Mouse (Mus musculus): ENCODE data around the gene Mrps26. TPM values are rescaled to one million over a fixed set of nuclear protein-coding genes. Genes with fewer than 3 reads are reported as not detected.

Mrps26 gene
- polyA plus RNA-seq, 1 experiment from 2014 or later = 86.5 TPM

DNA sequence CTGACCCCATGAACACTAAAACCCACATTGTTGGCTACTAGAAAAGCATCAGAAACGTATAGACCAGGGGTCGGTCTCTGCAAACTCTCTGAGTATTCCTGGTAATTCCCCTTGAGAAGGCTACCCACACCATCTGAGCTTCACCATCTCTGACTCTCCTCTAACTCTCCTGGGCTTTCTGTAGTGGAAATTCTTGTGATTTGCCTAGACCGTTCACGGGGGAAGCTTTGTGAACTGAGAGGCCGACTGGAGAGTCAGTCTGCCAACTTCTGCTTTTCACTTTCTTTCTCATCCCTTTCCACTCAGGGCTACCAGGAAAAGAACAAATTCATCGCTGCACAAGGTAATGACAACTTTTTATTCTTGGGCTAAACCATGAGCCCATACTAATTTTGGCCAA is 28.5 kb upstream of the Mrps26 start:
- ATAC-seq (ENCODE audit: low FRiP score) (no peak), DNase-seq (ENCODE audit: low spot score) (no peak)
- Histone ChIP-seq H3K4me1 (replicated peaks; ENCODE audit: control insufficient read depth, insufficient read depth, low read length) (no peaks in the 10 kb centered on the region), H3K27me3 (ENCODE audit: control insufficient read depth, insufficient read depth, low read length) (no peaks in the 10 kb centered on the region), H3K9ac (ENCODE audit: low read depth, low read length) (no peak overlapping the region), H3K4me2 (replicated peaks; ENCODE audit: low read depth, low read length) (no peak overlapping the region), H3K36me3 (ENCODE audit: control insufficient read depth, insufficient read depth, low read length) (peaks cover 3% of the 10 kb centered on the region; the same call in 1 of the 2 replicates), H3K4me3 (ENCODE audit: low read depth, low read length) (no peak overlapping the region), H3K27ac (ENCODE audit: low read depth, low read length) (no peak overlapping the region), H3K9me3 (ENCODE audit: control insufficient read depth, low read length) (no peaks in the 10 kb centered on the region)
- WGBS = 94% methylated on average over 6 of the region's 6 CpGs

DNA sequence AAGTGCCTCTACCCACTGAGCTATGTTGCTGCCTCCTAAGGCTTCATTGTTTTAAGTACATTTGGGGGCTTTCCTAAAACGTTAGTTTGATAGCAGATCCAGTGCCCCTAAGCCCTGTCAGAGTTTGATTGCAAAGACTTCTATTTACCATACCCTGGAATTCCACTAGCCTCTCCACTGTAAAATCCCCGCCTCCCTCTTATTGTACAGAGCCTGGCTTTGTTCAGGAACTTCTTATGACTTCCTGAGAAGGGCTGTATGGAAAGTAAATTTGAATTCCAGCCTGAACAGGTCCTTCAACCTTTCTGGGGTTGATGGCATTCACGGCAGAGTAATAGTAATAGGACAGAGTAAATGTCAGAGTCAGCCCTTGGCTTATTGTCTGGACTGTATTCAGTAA is 26.7 kb upstream of the Mrps26 start:
- Histone ChIP-seq H3K27me3 (ENCODE audit: control insufficient read depth, insufficient read depth, low read length) (no peaks in the 10 kb centered on the region), H3K4me3 (ENCODE audit: low read depth, low read length) (no peak overlapping the region), H3K4me2 (replicated peaks; ENCODE audit: low read depth, low read length) (no peak overlapping the region), H3K9me3 (ENCODE audit: control insufficient read depth, low read length) (no peaks in the 10 kb centered on the region), H3K4me1 (replicated peaks; ENCODE audit: control insufficient read depth, insufficient read depth, low read length) (no peaks in the 10 kb centered on the region), H3K9ac (ENCODE audit: low read depth, low read length) (no peak overlapping the region), H3K27ac (ENCODE audit: low read depth, low read length) (no peak overlapping the region), H3K36me3 (ENCODE audit: control insufficient read depth, insufficient read depth, low read length) (peaks cover 2% of the 10 kb centered on the region; the same call in 1 of the 2 replicates)
- no peak for ATAC-seq (ENCODE audit: low FRiP score)
- WGBS = 80% methylated on average over 3 of the region's 3 CpGs
- no peak for DNase-seq (ENCODE audit: low spot score)

DNA sequence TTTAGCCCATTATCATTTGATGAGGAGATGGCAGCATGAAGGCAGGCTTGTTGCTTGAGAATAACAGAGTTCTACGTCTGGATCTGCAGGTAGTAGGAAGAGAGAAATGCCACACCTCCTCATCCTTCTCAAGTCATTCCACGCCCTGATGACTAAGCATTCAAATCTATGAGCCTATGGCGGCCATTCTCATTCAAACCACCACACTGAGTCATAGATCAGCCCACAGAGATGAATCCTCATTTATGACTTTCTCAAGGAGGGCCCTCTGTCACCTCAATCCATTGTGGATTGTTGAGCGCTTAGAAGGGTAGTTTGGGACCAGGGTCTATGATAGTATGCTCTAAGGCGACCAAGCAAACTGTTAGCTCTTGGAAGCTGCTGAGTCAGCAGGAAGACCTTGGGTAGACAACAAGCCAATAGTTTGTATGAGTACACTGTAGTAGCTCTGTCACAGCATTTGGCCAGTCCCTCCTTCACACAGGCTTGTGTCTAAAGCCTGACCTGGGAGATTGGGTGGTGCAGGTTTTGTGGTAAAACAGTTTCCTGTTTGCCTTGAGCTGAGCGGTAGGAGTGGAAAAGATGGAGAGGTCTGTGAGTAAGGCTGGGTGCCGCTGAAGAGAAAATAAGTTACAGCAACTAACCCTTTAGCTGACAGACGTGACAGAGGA is 24.5 kb upstream of the Mrps26 start:
- H3K4me3 ChIP-seq (ENCODE audit: low read depth, low read length) = no peak overlapping the region
- ATAC-seq (ENCODE audit: low FRiP score) (no peak), DNase-seq (ENCODE audit: low spot score) (no peak)
- H3K9me3 ChIP-seq (ENCODE audit: control insufficient read depth, low read length) = no peaks in the 10 kb centered on the region
- peaks cover 6% of the 10 kb centered on the region; the same call in 1 of the 2 replicates for H3K36me3 ChIP-seq (ENCODE audit: control insufficient read depth, insufficient read depth, low read length)
- H3K4me1 ChIP-seq (replicated peaks; ENCODE audit: control insufficient read depth, insufficient read depth, low read length) = no peaks in the 10 kb centered on the region
- WGBS = 87% methylated on average over 8 of the region's 8 CpGs
- H3K27ac ChIP-seq (ENCODE audit: low read depth, low read length) = no peak overlapping the region
- no peaks in the 10 kb centered on the region for H3K27me3 ChIP-seq (ENCODE audit: control insufficient read depth, insufficient read depth, low read length)
- no peak overlapping the region for H3K9ac ChIP-seq (ENCODE audit: low read depth, low read length)
- H3K4me2 ChIP-seq (replicated peaks; ENCODE audit: low read depth, low read length) = no peak overlapping the region

DNA sequence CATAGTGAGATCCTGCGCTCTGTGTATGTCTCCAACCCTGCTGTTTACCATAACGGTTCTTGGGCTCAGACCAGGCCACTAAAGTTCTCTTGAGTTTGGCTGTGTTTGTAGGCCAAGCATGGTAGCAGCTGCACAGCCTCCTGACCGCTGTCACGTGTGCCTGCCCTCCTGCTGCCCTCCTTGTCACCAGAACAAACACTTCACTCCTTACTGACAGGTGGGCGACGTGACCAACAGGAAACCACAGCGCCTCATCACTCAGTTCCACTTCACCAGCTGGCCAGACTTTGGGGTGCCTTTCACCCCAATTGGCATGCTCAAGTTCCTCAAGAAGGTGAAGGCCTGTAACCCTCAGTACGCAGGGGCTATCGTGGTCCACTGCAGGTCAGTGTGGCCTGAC is 23.3 kb upstream of the Mrps26 start:
- H3K9ac ChIP-seq (ENCODE audit: low read depth, low read length) = no peak overlapping the region
- peaks cover 12% of the 10 kb centered on the region for H3K36me3 ChIP-seq (ENCODE audit: control insufficient read depth, insufficient read depth, low read length)
- H3K4me2 ChIP-seq (replicated peaks; ENCODE audit: low read depth, low read length) = no peak overlapping the region
- H3K4me3 ChIP-seq (ENCODE audit: low read depth, low read length) = no peak overlapping the region
- H3K9me3 ChIP-seq (ENCODE audit: control insufficient read depth, low read length) = no peaks in the 10 kb centered on the region
- no peaks in the 10 kb centered on the region for H3K4me1 ChIP-seq (replicated peaks; ENCODE audit: control insufficient read depth, insufficient read depth, low read length)
- no peaks in the 10 kb centered on the region for H3K27me3 ChIP-seq (ENCODE audit: control insufficient read depth, insufficient read depth, low read length)
- DNase-seq (ENCODE audit: low spot score) (no peak), ATAC-seq (ENCODE audit: low FRiP score) (no peak)
- 88% methylated on average over 9 of the region's 9 CpGs for WGBS
- H3K27ac ChIP-seq (ENCODE audit: low read depth, low read length) = no peak overlapping the region

DNA sequence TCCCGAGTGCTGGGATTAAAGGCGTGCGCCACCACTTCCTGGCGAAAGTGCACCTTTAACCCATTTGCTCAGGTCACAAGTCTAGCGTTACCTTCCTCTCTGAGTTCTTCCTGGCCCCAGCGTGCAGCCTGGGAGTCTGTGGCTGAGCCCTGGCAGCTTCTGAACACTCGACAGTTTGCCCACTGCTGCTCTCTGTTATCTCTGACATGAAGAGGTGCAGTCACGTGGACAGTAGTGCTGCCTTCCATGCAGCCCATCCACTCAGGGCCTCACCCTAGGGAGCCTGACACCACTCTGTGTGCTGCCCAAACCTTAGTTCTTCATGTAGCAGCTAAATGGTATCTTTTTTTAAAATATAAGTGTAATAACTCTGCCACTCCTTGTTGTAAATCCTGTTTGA is 16.6 kb upstream of the Mrps26 start:
- no peaks in the 10 kb centered on the region for H3K9me3 ChIP-seq (ENCODE audit: control insufficient read depth, low read length)
- no peak overlapping the region for H3K4me2 ChIP-seq (replicated peaks; ENCODE audit: low read depth, low read length)
- DNase-seq (ENCODE audit: low spot score) = no peak
- ATAC-seq (ENCODE audit: low FRiP score) = no peak
- H3K36me3 ChIP-seq (ENCODE audit: control insufficient read depth, insufficient read depth, low read length) = peaks cover 20% of the 10 kb centered on the region
- 96% methylated on average over 8 of the region's 8 CpGs for WGBS
- H3K27ac ChIP-seq (ENCODE audit: low read depth, low read length) = no peak overlapping the region
- no peaks in the 10 kb centered on the region for H3K27me3 ChIP-seq (ENCODE audit: control insufficient read depth, insufficient read depth, low read length)
- H3K4me3 ChIP-seq (ENCODE audit: low read depth, low read length) = no peak overlapping the region
- H3K4me1 ChIP-seq (replicated peaks; ENCODE audit: control insufficient read depth, insufficient read depth, low read length) = no peaks in the 10 kb centered on the region
- H3K9ac ChIP-seq (ENCODE audit: low read depth, low read length) = no peak overlapping the region

DNA sequence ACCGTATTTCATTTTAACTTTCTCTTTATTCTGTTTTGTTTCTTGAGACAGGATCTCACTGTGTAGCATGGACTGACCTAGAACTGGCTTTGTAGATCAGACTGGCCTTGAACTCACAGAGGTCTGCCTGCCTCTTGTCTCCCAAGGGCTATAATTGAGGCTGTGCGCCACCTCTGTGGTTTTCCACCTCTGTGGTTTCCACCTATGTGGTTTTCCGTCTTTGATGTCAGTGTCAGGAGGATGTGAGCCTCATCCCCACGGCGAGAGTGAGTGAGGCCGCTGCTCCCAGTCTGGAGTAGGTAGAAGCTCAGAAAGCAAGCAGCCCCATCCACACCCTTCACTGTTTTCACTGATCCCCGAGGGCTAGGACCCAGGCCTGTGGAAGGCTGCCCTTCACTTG is 8.7 kb upstream of the Mrps26 start:
- Histone ChIP-seq H3K27me3 (ENCODE audit: control insufficient read depth, insufficient read depth, low read length) (no peaks in the 10 kb centered on the region), H3K4me2 (replicated peaks; ENCODE audit: low read depth, low read length) (no peak overlapping the region), H3K4me3 (ENCODE audit: low read depth, low read length) (no peak overlapping the region), H3K27ac (ENCODE audit: low read depth, low read length) (no peak overlapping the region), H3K9me3 (ENCODE audit: control insufficient read depth, low read length) (no peaks in the 10 kb centered on the region), H3K9ac (ENCODE audit: low read depth, low read length) (no peak overlapping the region), H3K4me1 (replicated peaks; ENCODE audit: control insufficient read depth, insufficient read depth, low read length) (no peaks in the 10 kb centered on the region), H3K36me3 (ENCODE audit: control insufficient read depth, insufficient read depth, low read length) (no peaks in the 10 kb centered on the region; the same call in 1 of the 2 replicates)
- no peak for ATAC-seq (ENCODE audit: low FRiP score)
- DNase-seq (ENCODE audit: low spot score) = no peak
- WGBS = 89% methylated on average over 7 of the region's 7 CpGs

DNA sequence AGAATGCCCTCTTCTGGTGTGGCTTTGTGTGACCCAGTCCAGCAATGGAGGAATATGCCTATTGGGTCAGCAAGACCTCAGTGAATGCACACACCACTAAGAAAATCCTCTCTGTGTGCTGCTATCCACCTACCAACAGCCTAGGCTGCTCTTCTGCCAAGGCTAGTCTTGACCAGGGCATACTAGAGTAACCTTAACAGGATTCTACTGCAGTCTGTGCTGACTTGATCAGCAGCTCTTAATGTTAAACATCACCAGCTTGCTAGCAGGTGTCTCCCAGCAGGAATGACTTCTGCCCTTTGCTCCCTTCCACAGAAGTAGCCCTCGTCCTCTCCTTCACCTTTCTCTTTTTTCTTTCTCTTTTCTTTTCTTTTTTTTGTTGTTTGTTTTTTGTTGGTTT is 7.2 kb upstream of the Mrps26 start:
- ATAC-seq (ENCODE audit: low FRiP score) = no peak
- no peaks in the 10 kb centered on the region for H3K9me3 ChIP-seq (ENCODE audit: control insufficient read depth, low read length)
- H3K27ac ChIP-seq (ENCODE audit: low read depth, low read length) = no peak overlapping the region
- H3K4me1 ChIP-seq (replicated peaks; ENCODE audit: control insufficient read depth, insufficient read depth, low read length) = no peaks in the 10 kb centered on the region
- H3K27me3 ChIP-seq (ENCODE audit: control insufficient read depth, insufficient read depth, low read length) = no peaks in the 10 kb centered on the region
- H3K36me3 ChIP-seq (ENCODE audit: control insufficient read depth, insufficient read depth, low read length) = no peaks in the 10 kb centered on the region; the same call in 1 of the 2 replicates
- DNase-seq (ENCODE audit: low spot score) = no peak
- 65% methylated on average over 1 of the region's 1 CpGs for WGBS
- no peak overlapping the region for H3K4me3 ChIP-seq (ENCODE audit: low read depth, low read length)
- H3K4me2 ChIP-seq (replicated peaks; ENCODE audit: low read depth, low read length) = no peak overlapping the region
- no peak overlapping the region for H3K9ac ChIP-seq (ENCODE audit: low read depth, low read length)

DNA sequence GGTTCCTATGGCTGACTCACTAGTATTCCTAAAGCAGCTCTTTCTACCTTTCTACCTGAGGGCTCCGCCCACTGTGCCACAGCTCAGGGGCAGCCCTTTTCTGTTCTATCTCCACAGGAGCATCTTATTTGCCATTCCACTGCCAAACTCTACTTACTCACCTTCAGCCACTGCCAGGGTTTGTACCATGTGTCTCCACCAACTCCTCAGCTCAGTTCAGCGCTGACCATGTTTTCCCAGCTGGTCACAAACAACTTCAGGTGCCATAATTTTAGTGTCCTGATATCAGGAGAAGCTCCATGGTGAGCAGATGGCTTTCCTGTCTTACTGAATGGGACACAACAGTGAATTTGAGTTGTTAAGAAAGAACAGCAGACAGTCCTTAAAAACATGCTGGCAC is 6.1 kb upstream of the Mrps26 start:
- Histone ChIP-seq H3K4me1 (replicated peaks; ENCODE audit: control insufficient read depth, insufficient read depth, low read length) (no peaks in the 10 kb centered on the region), H3K36me3 (ENCODE audit: control insufficient read depth, insufficient read depth, low read length) (no peaks in the 10 kb centered on the region; the same call in 1 of the 2 replicates), H3K27me3 (ENCODE audit: control insufficient read depth, insufficient read depth, low read length) (no peaks in the 10 kb centered on the region), H3K27ac (ENCODE audit: low read depth, low read length) (no peak overlapping the region), H3K9ac (ENCODE audit: low read depth, low read length) (no peak overlapping the region), H3K4me3 (ENCODE audit: low read depth, low read length) (no peak overlapping the region), H3K9me3 (ENCODE audit: control insufficient read depth, low read length) (no peaks in the 10 kb centered on the region), H3K4me2 (replicated peaks; ENCODE audit: low read depth, low read length) (no peak overlapping the region)
- ATAC-seq (ENCODE audit: low FRiP score) (no peak), DNase-seq (ENCODE audit: low spot score) (no peak)
- WGBS = 92% methylated on average over 2 of the region's 2 CpGs

DNA sequence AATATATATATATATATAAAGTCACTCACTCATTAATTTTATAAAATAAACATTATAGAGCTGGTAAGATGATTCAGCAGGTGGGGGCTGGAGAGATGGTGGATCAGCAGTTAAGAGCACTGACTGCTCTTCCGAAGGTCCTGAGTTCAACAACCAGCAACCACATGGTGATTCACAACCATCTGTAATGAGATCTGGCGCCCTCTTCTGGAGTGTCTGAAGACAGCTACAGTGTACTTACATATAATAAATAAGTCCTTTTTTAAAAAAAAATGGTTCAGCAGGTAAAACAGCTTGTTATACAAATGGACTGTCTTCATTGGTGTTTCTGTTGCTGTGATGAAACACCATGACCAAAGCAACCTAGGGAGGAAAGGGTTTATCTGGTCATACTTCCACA is 5.5 kb upstream of the Mrps26 start:
- Histone ChIP-seq H3K27ac (ENCODE audit: low read depth, low read length) (no peak overlapping the region), H3K9me3 (ENCODE audit: control insufficient read depth, low read length) (no peaks in the 10 kb centered on the region), H3K36me3 (ENCODE audit: control insufficient read depth, insufficient read depth, low read length) (no peaks in the 10 kb centered on the region; the same call in 1 of the 2 replicates), H3K4me3 (ENCODE audit: low read depth, low read length) (no peak overlapping the region), H3K4me2 (replicated peaks; ENCODE audit: low read depth, low read length) (no peak overlapping the region), H3K9ac (ENCODE audit: low read depth, low read length) (no peak overlapping the region), H3K27me3 (ENCODE audit: control insufficient read depth, insufficient read depth, low read length) (no peaks in the 10 kb centered on the region), H3K4me1 (replicated peaks; ENCODE audit: control insufficient read depth, insufficient read depth, low read length) (no peaks in the 10 kb centered on the region)
- WGBS = 65% methylated on average over 2 of the region's 2 CpGs
- ATAC-seq (ENCODE audit: low FRiP score) (no peak), DNase-seq (ENCODE audit: low spot score) (no peak)

All from hindbrain, embryonic 11.5 days (tissue).